Comparison of ENCODE assay signal across 10 mouse cellular contexts in genomic region chr2:153694462-153695085, GRCm38 (mm10). TPM values are rescaled to one million over a fixed set of nuclear protein-coding genes. Genes with fewer than 3 reads are reported as not detected.
DNase-seq lines count a peak whose midpoint lies in the region; ATAC-seq and TF ChIP-seq lines count a peak whose summit lies in the region.
"Had no signal": no experiment of that assay in that cellular context is flagged by ENCODE, and none has a peak within 500 bp of the region (broad histone marks: within the 10 kb centered on the region; RNA-seq: fewer than 3 reads in every experiment).

No protein-coding gene starts in this region.

- peak; percentile 34 for DNase-seq in heart, postnatal 0 days (ENCODE audit: low spot score)
- no peak for DNase-seq in heart, embryonic 10.5 days (ENCODE audit: low spot score)
- DNase-seq in CD4-positive helper T cell, adult 2 months (ENCODE audit: low read depth, low spot score) = peak; percentile 68
- peak; percentile 6 for DNase-seq in adrenal gland, adult 8-10 months
- peak; percentile 28 for DNase-seq in liver, adult 2 months (ENCODE audit: extremely low read depth, low read depth, low spot score)
- DNase-seq in frontal cortex, postnatal 25 days (ENCODE audit: low spot score in 2 of 2) = no peak

- ATAC-seq in heart, postnatal 0 days (ENCODE audit: insufficient read depth, low read depth) = no peak
- ATAC-seq in erythroblast, adult 5-6 weeks (replicated peaks; ENCODE audit: low FRiP score, poor library complexity, severe bottlenecking) = peak; percentile 91

- no peak overlapping the region for H3K4me3 ChIP-seq in heart, postnatal 0 days (ENCODE audit: low read depth, low read length)
- H3K4me3 ChIP-seq in heart, embryonic 10.5 days = no peak overlapping the region
- no peak overlapping the region for H3K4me3 ChIP-seq in liver, adult 2 months (ENCODE audit: insufficient read depth, low read depth, low read length)
- no peak overlapping the region for H3K4me3 ChIP-seq in small intestine, adult 2 months (ENCODE audit: low read depth, low read length)
- H3K4me3 ChIP-seq: embryonic facial prominence, embryonic 15.5 days; liver, embryonic 15.5 days had no signal

- no peaks in the 10 kb centered on the region for H3K27me3 ChIP-seq in heart, postnatal 0 days (ENCODE audit: control insufficient read depth, insufficient read depth, low read length)
- H3K27me3 ChIP-seq in heart, embryonic 10.5 days (ENCODE audit: insufficient read depth, poor library complexity, severe bottlenecking) = 0 out of 2 replicates have a peak, but pooled peaks cover 7% of the 10 kb centered on the region
- no peaks in the 10 kb centered on the region for H3K27me3 ChIP-seq in liver, adult 2 months (ENCODE audit: control insufficient read depth, insufficient read depth, low read length)
- no peaks in the 10 kb centered on the region for H3K27me3 ChIP-seq in small intestine, adult 2 months (ENCODE audit: control insufficient read depth, insufficient read depth, low read length)
- H3K27me3 ChIP-seq: embryonic facial prominence, embryonic 15.5 days; liver, embryonic 15.5 days had no signal

- no peaks in the 10 kb centered on the region for H3K36me3 ChIP-seq in heart, postnatal 0 days (replicated peaks; ENCODE audit: control insufficient read depth, insufficient read depth, low read length)
- H3K36me3 ChIP-seq in heart, embryonic 10.5 days = no peaks in the 10 kb centered on the region
- H3K36me3 ChIP-seq in liver, adult 2 months (ENCODE audit: control insufficient read depth, insufficient read depth, low read length) = no peaks in the 10 kb centered on the region
- no peaks in the 10 kb centered on the region for H3K36me3 ChIP-seq in small intestine, adult 2 months (ENCODE audit: control insufficient read depth, insufficient read depth, low read length)
- H3K36me3 ChIP-seq: embryonic facial prominence, embryonic 15.5 days; liver, embryonic 15.5 days had no signal

- no peak overlapping the region for H3K27ac ChIP-seq in heart, postnatal 0 days (ENCODE audit: low read depth)
- H3K27ac ChIP-seq in heart, embryonic 10.5 days = no peak overlapping the region
- H3K27ac ChIP-seq in liver, adult 2 months (replicated peaks; ENCODE audit: insufficient read depth, low read depth, low read length) = no peak overlapping the region
- no peak overlapping the region for H3K27ac ChIP-seq in small intestine, adult 2 months (ENCODE audit: insufficient read depth, low read depth, low read length)
- H3K27ac ChIP-seq: embryonic facial prominence, embryonic 15.5 days; liver, embryonic 15.5 days had no signal

- H3K4me1 ChIP-seq in heart, postnatal 0 days (ENCODE audit: control insufficient read depth, insufficient read depth) = no peaks in the 10 kb centered on the region
- no peaks in the 10 kb centered on the region for H3K4me1 ChIP-seq in heart, embryonic 10.5 days
- H3K4me1 ChIP-seq in liver, adult 2 months (ENCODE audit: control insufficient read depth, insufficient read depth, low read length) = peaks cover 11% of the 10 kb centered on the region
- H3K4me1 ChIP-seq in small intestine, adult 2 months (ENCODE audit: control insufficient read depth, insufficient read depth, insufficient read length, low read length) = no peaks in the 10 kb centered on the region
- H3K4me1 ChIP-seq: embryonic facial prominence, embryonic 15.5 days; liver, embryonic 15.5 days had no signal

- TF ChIP-seq POLR2A in liver, adult 2 months (IDR thresholded peaks at IDR 0.05; ENCODE audit: extremely low read depth, insufficient read depth, low read length) = no peak
- TF ChIP-seq POLR2A in small intestine, adult 2 months (IDR thresholded peaks at IDR 0.05; ENCODE audit: low read depth, low read length) = no peak

- no peaks in the 10 kb centered on the region for H3K79me2 ChIP-seq in liver, adult 2 months (ENCODE audit: control insufficient read depth, insufficient read depth, low read length)

- TF ChIP-seq EP300 in heart, postnatal 0 days (IDR thresholded peaks at IDR 0.05; ENCODE audit: low read depth) = no peak

- WGBS in heart, postnatal 0 days = 61% methylated on average over 19 of the region's 19 CpGs
- WGBS in heart, embryonic 10.5 days = 58% methylated on average over 19 of the region's 19 CpGs
- 66% methylated on average over 19 of the region's 19 CpGs for WGBS in liver, adult 2 months
- 63% methylated on average over 19 of the region's 19 CpGs for WGBS in small intestine, adult 2 months

- H3K9me3 ChIP-seq in heart, postnatal 0 days (replicated peaks; ENCODE audit: control insufficient read depth, low read length) = no peaks in the 10 kb centered on the region
- H3K9me3 ChIP-seq in heart, embryonic 10.5 days = no peaks in the 10 kb centered on the region
- H3K9me3 ChIP-seq: embryonic facial prominence, embryonic 15.5 days; liver, embryonic 15.5 days had no signal

- peak; percentile 79 for TF ChIP-seq CTCF in heart, postnatal 0 days (IDR thresholded peaks at IDR 0.05; ENCODE audit: low read depth)
- peak; percentile 79 for TF ChIP-seq CTCF in liver, adult 2 months (IDR thresholded peaks at IDR 0.05; ENCODE audit: low read depth, low read length)
- peak; percentile 96 for TF ChIP-seq CTCF in small intestine, adult 2 months (IDR thresholded peaks at IDR 0.05; ENCODE audit: extremely low read depth, insufficient read length, insufficient replicate concordance, low read depth, low read length)

- H3K9ac ChIP-seq in heart, postnatal 0 days (replicated peaks; ENCODE audit: low read depth, low read length) = no peak overlapping the region
- no peak overlapping the region for H3K9ac ChIP-seq in liver, adult 2 months (ENCODE audit: low read depth, low read length)
- H3K9ac ChIP-seq: embryonic facial prominence, embryonic 15.5 days; liver, embryonic 15.5 days had no signal

- no peak overlapping the region for H3K4me2 ChIP-seq in heart, postnatal 0 days (ENCODE audit: low read depth, low read length)
- H3K4me2 ChIP-seq: embryonic facial prominence, embryonic 15.5 days; liver, embryonic 15.5 days had no signal

RNA-seq across cellular contexts. Expression of gene Dnmt3c, which starts 1.9 kb away (rescaled TPM):
- total RNA-seq in heart, postnatal 0 days (2014; rRNA removed; ENCODE audit: low replicate concordance) = not detected in 2 replicates
- 0.05 TPM in 1 of 2 replicates, not detected in the other for polyA plus RNA-seq in heart, postnatal 0 days (2015; fragmentation: Nextera tagmentation; extraction: Ambion mirVana)
- 0.10 and 0.12 TPM in 2 replicates for polyA plus RNA-seq in heart, embryonic 10.5 days (2016; fragmentation: Nextera tagmentation; extraction: Ambion mirVana)
- not detected for total RNA-seq in adrenal gland, adult 8-10 months (2022)
- total RNA-seq in erythroblast, adult 5-6 weeks (2015; ENCODE audit: low replicate concordance) = not detected in 2 replicates
- total RNA-seq in erythroblast, adult 5-6 weeks (2017; ENCODE audit: low replicate concordance) = not detected in 2 replicates
- not detected in 2 replicates for total RNA-seq in liver, adult 2 months (2014; rRNA removed)
- not detected in 2 replicates for polyA plus RNA-seq in liver, adult 2 months (2012; rRNA removed)
- polyA plus RNA-seq in small intestine, adult 2 months (2012; rRNA removed) = not detected in 2 replicates
- polyA plus RNA-seq: embryonic facial prominence, embryonic 15.5 days had no signal

RNA-seq across cellular contexts. Expression of gene Dnmt3b, which starts 45.3 kb away (rescaled TPM):
- 0.62 and 1.4 TPM in 2 replicates for total RNA-seq in heart, postnatal 0 days (2014; rRNA removed; ENCODE audit: low replicate concordance)
- polyA plus RNA-seq in heart, postnatal 0 days (2015; fragmentation: Nextera tagmentation; extraction: Ambion mirVana) = 1.7 and 1.8 TPM in 2 replicates
- 10.2 and 17.0 TPM in 2 replicates for polyA plus RNA-seq in heart, embryonic 10.5 days (2016; fragmentation: Nextera tagmentation; extraction: Ambion mirVana)
- total RNA-seq in adrenal gland, adult 8-10 months (2022) = 1 to 10 TPM; 2.1 to 3.9 (median 2.8) TPM
- total RNA-seq in erythroblast, adult 5-6 weeks (2015; ENCODE audit: low replicate concordance) = 1.5 and 2.3 TPM in 2 replicates
- total RNA-seq in erythroblast, adult 5-6 weeks (2017; ENCODE audit: low replicate concordance) = 0.94 and 4.0 TPM in 2 replicates
- total RNA-seq in liver, adult 2 months (2014; rRNA removed) = 0.54 and 0.65 TPM in 2 replicates
- polyA plus RNA-seq in liver, adult 2 months (2012; rRNA removed) = 2.2 and 3.4 TPM in 2 replicates
- 0.61 and 0.98 TPM in 2 replicates for polyA plus RNA-seq in small intestine, adult 2 months (2012; rRNA removed)

RNA-seq across cellular contexts. Expression of gene Mapre1, which starts 46.5 kb away (rescaled TPM):
- 36.8 and 49.4 TPM in 2 replicates for total RNA-seq in heart, postnatal 0 days (2014; rRNA removed; ENCODE audit: low replicate concordance)
- polyA plus RNA-seq in heart, postnatal 0 days (2015; fragmentation: Nextera tagmentation; extraction: Ambion mirVana) = 201 and 208 TPM in 2 replicates
- 311 and 313 TPM in 2 replicates for polyA plus RNA-seq in heart, embryonic 10.5 days (2016; fragmentation: Nextera tagmentation; extraction: Ambion mirVana)
- total RNA-seq in adrenal gland, adult 8-10 months (2022) = 100 to 1,000 TPM in 3 of 4 experiments, 10 to 100 TPM in 1; 72.9 to 117 (median 101) TPM
- total RNA-seq in erythroblast, adult 5-6 weeks (2015; ENCODE audit: low replicate concordance) = 40.5 and 93.4 TPM in 2 replicates
- 24.1 and 38.3 TPM in 2 replicates for total RNA-seq in erythroblast, adult 5-6 weeks (2017; ENCODE audit: low replicate concordance)
- total RNA-seq in liver, adult 2 months (2014; rRNA removed) = 6.6 and 7.9 TPM in 2 replicates
- polyA plus RNA-seq in liver, adult 2 months (2012; rRNA removed) = 2.7 and 3.0 TPM in 2 replicates
- polyA plus RNA-seq in small intestine, adult 2 months (2012; rRNA removed) = 1.5 and 3.8 TPM in 2 replicates

Comparison
In these comparisons a context has a peak if more than half of its experiments do, and no peak if none do; other contexts are left out.
1. DNase-seq: peak in heart, postnatal 0 days (single experiment), CD4-positive helper T cell, adult 2 months (single experiment), adrenal gland, adult 8-10 months (single experiment) and liver, adult 2 months (single experiment); none in heart, embryonic 10.5 days (single experiment) and frontal cortex, postnatal 25 days (0 of 2).
2. Peak in every context shown above with its lines, with median percentiles within 50 percentile points of each other: CTCF ChIP-seq.